Mouse (Mus musculus) kidney, adult 18-20 months (tissue): Measurements from ENCODE around the gene Clip1.

Source experiments
- DNase-seq: peaks from one replicate; pipeline ENCODE4 v3.0.0; 2021

Clip1 gene

GRCm38 (mm10) chr5:123599319-123599718 is 85.1 kb downstream of the Clip1 start:
- DNase-seq, result no peak

- DNase-seq, result no peak
Observed at GRCm38 (mm10) chr5:123593622-123594280, 90.7 kb downstream of the Clip1 start.

- DNase-seq, result no peak
Observed at GRCm38 (mm10) chr5:123580043-123580442, 104.4 kb downstream of the Clip1 start.

GRCm38 (mm10) chr5:123576696-123577095 is 107.7 kb downstream of the Clip1 start:
- DNase-seq, result no peak

GRCm38 (mm10) chr5:123573362-123573761 is 111.1 kb downstream of the Clip1 start:
- no peak for DNase-seq

- DNase-seq, result peak; percentile 98
Observed at GRCm38 (mm10) chr5:123572357-123573186, 111.8 kb downstream of the Clip1 start, which contains the start of gene Vps33a. Gene Vps33a, minus strand, starts transcription at chr5:123573038.

- DNase-seq, result no peak
Observed at GRCm38 (mm10) chr5:123561128-123561527, 123.3 kb downstream of the Clip1 start.

GRCm38 (mm10) chr5:123559588-123559987 is 124.8 kb downstream of the Clip1 start:
- no peak for DNase-seq

GRCm38 (mm10) chr5:123556451-123556850 is 128.0 kb downstream of the Clip1 start:
- peak; percentile 73 for DNase-seq

GRCm38 (mm10) chr5:123555693-123556092 is 128.7 kb downstream of the Clip1 start:
- no peak for DNase-seq

GRCm38 (mm10) chr5:123533801-123534200 is 150.6 kb downstream of the Clip1 start:
- no peak for DNase-seq

GRCm38 (mm10) chr5:123530056-123530455 is 154.4 kb downstream of the Clip1 start:
- no peak for DNase-seq

GRCm38 (mm10) chr5:123528641-123529040 is 155.8 kb downstream of the Clip1 start:
- DNase-seq, result no peak
